Mouse (Mus musculus) thymus, postnatal 14 days (tissue): Measurements from ENCODE around the gene Upp2.

Source experiments
- DNase-seq: peaks from one replicate; pipeline ENCODE4 v3.0.0; 2021

The Upp2 gene

DNA sequence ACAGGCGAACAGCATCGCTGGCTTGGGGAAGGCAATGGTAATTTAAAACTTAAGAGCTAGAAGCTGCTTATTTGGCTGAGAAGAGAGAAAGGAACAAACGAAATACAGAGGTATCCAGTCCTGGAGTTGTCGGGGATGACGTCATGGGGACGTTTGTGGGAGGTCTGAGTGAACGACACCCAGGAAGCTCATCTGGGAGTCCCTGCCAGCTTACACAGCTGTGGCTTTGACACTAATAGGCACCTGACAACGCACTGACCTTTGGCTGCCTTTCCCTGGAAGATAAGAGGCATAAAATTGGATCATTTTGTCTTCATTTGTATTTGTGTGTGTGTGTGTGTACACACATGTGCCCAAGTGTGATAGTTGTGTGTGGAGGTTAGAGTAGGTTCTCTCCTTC lies 130.4 kb downstream of the Upp2 start:
- no peak for DNase-seq

DNA sequence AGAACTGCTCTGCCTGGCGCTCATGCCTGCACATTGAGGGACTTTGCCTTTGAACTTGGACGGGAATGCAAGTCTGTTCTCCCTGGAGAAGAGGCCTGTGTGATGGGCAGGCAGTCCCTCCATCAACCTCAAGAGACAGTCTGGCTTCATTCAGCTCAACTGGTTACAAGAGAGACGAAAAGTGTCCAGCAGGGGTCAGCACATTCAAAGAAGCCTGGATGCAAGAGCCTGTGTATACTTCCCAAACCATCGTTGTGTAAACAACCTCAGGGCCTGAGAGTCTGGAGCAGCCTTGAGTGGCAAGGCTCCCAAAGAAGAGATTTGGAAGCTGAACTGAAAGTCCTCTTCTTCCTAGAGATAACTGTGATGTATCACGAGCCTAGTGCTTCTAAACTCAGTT lies 132.8 kb downstream of the Upp2 start:
- DNase-seq = peak; percentile 33

- DNase-seq = no peak
Measured at GRCm38 (mm10) chr2:58700354-58700753, 133.3 kb downstream of the Upp2 start.

- no peak for DNase-seq
Measured at GRCm38 (mm10) chr2:58701627-58702026, 134.5 kb downstream of the Upp2 start.

- DNase-seq = no peak
Measured at GRCm38 (mm10) chr2:58703226-58703625, 136.1 kb downstream of the Upp2 start.

- DNase-seq = no peak
Measured at GRCm38 (mm10) chr2:58703646-58704045, 136.5 kb downstream of the Upp2 start.

GRCm38 (mm10) chr2:58704576-58704975 lies 137.5 kb downstream of the Upp2 start:
- DNase-seq = no peak

- DNase-seq = no peak
Measured at GRCm38 (mm10) chr2:58707676-58708075, 140.6 kb downstream of the Upp2 start.

- DNase-seq = no peak
Measured at GRCm38 (mm10) chr2:58710234-58710633, 143.1 kb downstream of the Upp2 start.

- no peak for DNase-seq
Measured at GRCm38 (mm10) chr2:58711049-58711448, 144.0 kb downstream of the Upp2 start.

- DNase-seq = no peak
Measured at GRCm38 (mm10) chr2:58711491-58711890, 144.4 kb downstream of the Upp2 start.

DNA sequence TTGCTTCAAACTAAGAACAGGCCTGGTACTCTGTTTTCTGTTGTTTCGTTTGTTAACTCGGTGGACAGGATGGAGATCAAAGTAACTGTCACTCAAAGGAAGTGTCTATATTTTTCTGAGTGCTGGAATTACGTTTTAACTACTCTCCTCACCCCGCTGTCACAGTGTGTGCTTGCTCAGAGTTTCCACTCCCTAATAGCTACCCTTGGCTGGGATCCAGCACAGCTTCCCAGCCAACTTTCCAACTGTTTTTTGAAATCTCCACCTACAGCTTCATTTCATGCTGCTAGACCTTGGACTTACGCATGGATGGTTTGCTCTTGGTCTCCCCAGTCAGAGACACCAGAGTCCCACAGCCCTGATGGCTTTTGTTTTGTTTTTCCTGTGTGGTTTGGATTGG lies 144.8 kb downstream of the Upp2 start:
- DNase-seq = no peak

- no peak for DNase-seq
Measured at GRCm38 (mm10) chr2:58717898-58718297, 150.8 kb downstream of the Upp2 start.

DNA sequence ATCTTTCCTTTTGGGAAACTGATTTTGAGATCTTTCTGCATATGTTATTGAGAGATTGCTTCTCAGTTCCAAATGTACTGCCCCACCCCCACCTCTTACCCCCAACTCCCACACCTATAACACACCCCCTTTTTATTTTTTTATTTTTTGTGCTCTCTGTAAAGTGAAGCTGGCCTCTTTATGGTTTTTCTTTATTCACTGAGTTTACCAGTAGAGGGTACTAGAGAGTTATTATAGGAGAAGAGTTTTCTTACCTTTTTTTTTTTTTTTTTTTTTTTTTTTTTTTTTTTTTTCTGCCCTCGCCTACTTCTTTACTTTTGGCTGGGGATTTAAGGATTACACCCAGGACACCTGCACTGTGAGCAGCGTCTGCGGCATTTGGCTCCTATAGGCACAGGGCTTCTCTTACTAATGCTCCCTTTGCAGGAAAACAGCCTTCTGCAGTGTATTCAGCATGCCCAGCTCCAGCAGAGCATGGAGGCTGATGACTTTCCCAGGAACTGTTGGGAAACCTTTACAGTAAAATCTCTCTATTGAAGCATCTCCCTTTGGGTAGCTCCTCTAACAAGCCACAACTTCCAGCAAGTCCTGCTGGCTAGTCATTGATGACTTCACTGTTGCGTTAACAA lies 170.2 kb downstream of the Upp2 start:
- no peak for DNase-seq

DNA sequence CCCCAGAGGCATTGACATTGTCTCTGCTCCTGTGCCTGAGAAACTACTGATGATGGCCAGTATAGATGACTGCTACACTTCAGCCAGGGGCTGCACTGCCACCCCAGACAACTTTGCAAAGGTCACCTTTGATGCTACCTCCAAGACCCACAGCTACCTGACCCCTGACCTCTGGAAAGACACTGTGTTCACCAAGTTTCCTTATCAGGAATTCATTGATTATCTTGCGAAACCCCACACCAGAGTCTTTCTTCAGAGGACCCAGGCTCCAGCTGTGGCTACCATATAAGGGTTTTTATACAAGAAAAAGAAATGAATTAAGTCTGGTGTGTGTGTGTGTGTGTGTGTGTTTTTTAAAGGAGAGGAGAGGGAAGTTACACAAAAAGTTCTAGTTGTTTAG lies 174.1 kb downstream of the Upp2 start:
- no peak for DNase-seq

GRCm38 (mm10) chr2:58742026-58742425 lies 174.9 kb downstream of the Upp2 start:
- DNase-seq = no peak

DNA sequence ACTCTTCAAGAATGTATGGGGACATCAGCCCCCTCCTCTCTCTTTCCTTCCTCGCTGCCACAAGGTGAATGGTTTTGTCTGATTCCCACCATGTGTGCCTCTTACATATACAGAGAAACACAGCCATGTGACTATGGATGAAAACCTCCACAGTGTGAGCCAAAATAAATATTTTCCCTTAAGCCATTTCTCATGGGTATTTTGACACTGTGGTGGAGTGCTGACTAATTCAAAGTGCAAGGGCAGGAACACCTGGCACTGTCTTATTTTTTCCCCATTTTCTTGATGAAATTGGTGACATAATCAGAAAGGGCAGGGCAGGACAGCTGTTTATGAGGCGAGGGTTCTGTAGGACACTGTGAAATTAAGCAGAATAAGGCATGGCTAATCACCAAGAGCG lies 176.3 kb downstream of the Upp2 start:
- DNase-seq = no peak

GRCm38 (mm10) chr2:58747483-58748229 lies 180.6 kb downstream of the Upp2 start:
- DNase-seq = no peak

GRCm38 (mm10) chr2:58748296-58748695 lies 181.2 kb downstream of the Upp2 start:
- DNase-seq = no peak

GRCm38 (mm10) chr2:58752891-58753290 lies 185.8 kb downstream of the Upp2 start:
- DNase-seq = no peak

DNA sequence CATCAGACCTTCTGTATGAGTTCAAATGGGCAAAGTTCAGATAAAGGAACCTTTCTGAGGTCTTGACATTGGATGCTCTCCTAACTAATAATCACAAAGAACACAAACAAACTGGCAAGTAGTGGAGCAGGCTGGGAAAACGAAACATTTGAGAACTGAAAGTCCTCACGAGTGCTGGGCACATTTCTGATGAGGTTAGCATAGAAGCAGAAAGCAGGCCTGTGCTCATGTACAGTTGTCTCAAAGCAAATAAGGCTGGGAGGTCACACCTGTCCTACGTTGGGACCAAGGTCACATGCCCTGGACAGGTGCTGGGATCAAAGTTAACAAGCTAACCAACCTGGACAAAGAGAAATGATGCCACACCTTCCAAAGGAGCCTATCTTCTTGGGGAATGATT lies 187.6 kb downstream of the Upp2 start:
- DNase-seq = no peak

- DNase-seq = no peak
Measured at GRCm38 (mm10) chr2:58758081-58758480, 191.0 kb downstream of the Upp2 start.

DNA sequence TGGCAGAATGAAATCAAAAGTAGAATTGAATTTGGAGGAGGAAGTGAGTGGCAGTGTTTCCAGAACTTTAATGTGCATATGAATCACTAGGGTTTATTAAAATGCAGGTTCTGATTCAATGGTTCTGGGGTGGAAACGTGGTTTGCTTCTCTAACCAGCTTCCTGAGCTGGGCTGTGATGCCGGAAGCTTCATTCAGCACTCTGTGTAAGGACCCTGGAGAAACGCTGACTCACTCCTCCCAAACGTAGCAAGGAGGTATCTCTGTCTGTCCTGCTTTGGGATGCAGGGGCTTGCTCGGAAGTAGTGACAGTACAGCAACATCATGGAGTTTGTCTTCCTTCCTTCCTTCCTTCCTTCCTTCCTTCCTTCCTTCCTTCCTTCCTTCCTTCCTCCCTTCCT lies 192.6 kb downstream of the Upp2 start:
- DNase-seq = no peak

DNA sequence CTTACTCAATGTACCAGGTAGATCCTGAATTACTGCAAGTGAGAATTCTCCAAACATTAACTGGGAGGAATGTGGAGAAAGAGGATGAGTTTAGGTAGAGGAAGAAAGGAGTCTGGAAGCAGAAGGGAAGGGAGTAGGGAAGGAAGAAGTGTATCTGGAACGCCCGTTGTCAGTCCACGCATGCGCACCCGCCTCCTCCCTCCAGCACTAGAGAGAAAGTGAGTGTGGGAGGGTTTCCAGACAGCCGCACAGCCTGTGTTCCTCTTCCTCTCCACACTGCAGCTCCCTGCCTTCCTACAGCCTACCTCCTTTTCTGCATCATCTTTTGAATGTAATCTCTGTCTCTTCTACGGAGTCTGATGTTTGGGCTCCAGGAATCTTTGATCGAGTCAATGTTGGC lies 198.0 kb downstream of the Upp2 start:
- no peak for DNase-seq

GRCm38 (mm10) chr2:58773833-58774232 lies 206.7 kb downstream of the Upp2 start:
- no peak for DNase-seq
